Mouse (Mus musculus): ENCODE measurements around the gene Cdv3. TPM values are rescaled to one million over a fixed set of nuclear protein-coding genes. Genes with fewer than 3 reads are reported as not detected.
A peak's percentile ranks its signal among the peaks of the same experiment; 100 is the strongest.

Gene Cdv3
- total RNA-seq, 2 experiments from 2014 or later: 71.7 to 94.8 TPM

- ATAC-seq (replicated peaks; ENCODE audit: low FRiP score, poor library complexity, severe bottlenecking): peak; percentile 40
Measured at GRCm38 (mm10) chr9:103305332-103306041, 60.2 kb downstream of the Cdv3 start.

- ATAC-seq (replicated peaks; ENCODE audit: low FRiP score, poor library complexity, severe bottlenecking): peak; percentile 95
Measured at GRCm38 (mm10) chr9:103304927-103305326, 60.7 kb downstream of the Cdv3 start, which contains the start of the genes 1300017J02Rik and Topbp1. TSS of gene 1300017J02Rik (minus strand) at chr9:103305082. TSS of gene Topbp1 (plus strand) at chr9:103305215.

Other genes starting within 250 kb of the Cdv3 start
- gene Srprb, start 163.7 kb downstream of the Cdv3 start, total RNA-seq (2015; ENCODE audit: low replicate concordance): 4.0 and 8.0 TPM in 2 replicates
- 3.6 and 4.7 TPM in 2 replicates for gene Srprb, start 163.7 kb downstream of the Cdv3 start, total RNA-seq (2017; ENCODE audit: low replicate concordance)
- gene Gm20425, start 135.5 kb downstream of the Cdv3 start, total RNA-seq (2015; ENCODE audit: low replicate concordance): not detected in 2 replicates
- 0.68 TPM in 1 of 2 replicates, not detected in the other for gene Gm20425, start 135.5 kb downstream of the Cdv3 start, total RNA-seq (2017; ENCODE audit: low replicate concordance)
- gene Trf, start 135.4 kb downstream of the Cdv3 start, total RNA-seq (2015; ENCODE audit: low replicate concordance): 102 and 125 TPM in 2 replicates
- 48.3 and 79.1 TPM in 2 replicates for gene Trf, start 135.4 kb downstream of the Cdv3 start, total RNA-seq (2017; ENCODE audit: low replicate concordance)
- gene 1300017J02Rik, start 60.8 kb downstream of the Cdv3 start, total RNA-seq (2015; ENCODE audit: low replicate concordance): 185 and 265 TPM in 2 replicates
- 172 and 265 TPM in 2 replicates for gene 1300017J02Rik, start 60.8 kb downstream of the Cdv3 start, total RNA-seq (2017; ENCODE audit: low replicate concordance)
- 162 and 228 TPM in 2 replicates for gene Topbp1, start 60.6 kb downstream of the Cdv3 start, total RNA-seq (2015; ENCODE audit: low replicate concordance)
- gene Topbp1, start 60.6 kb downstream of the Cdv3 start, total RNA-seq (2017; ENCODE audit: low replicate concordance): 128 and 142 TPM in 2 replicates
- gene Bfsp2, start 114.6 kb upstream of the Cdv3 start, total RNA-seq (2015; ENCODE audit: low replicate concordance): 1.8 and 2.1 TPM in 2 replicates
- gene Bfsp2, start 114.6 kb upstream of the Cdv3 start, total RNA-seq (2017; ENCODE audit: low replicate concordance): 5.4 TPM in 1 of 2 replicates, not detected in the other